Mouse (Mus musculus) gastrocnemius, postnatal 14 days (tissue): ENCODE results near the gene Ier5l. TPM values are rescaled to one million over a fixed set of nuclear protein-coding genes. Genes with fewer than 3 reads are reported as not detected.

Experiments
- DNase-seq: peaks from one replicate; pipeline ENCODE4 v3.0.0; 2021; ENCODE audit warnings: mixed read lengths
- intact Hi-C: fragments of 180-260 bp; cut with DNase I; formaldehyde crosslinking; loops from one replicate; pipeline ENCODE4 v1.15.1; 2025; ENCODE audit warnings: low total_unique reads
- long read RNA-seq, 2 experiments: library from polyadenylated mRNA; stranded (forward); transcript quantifications; one replicate each; pipeline ENCODE4 v2.0.0; 2021
- total RNA-seq, 2 experiments: library from RNA; stranded (reverse); gene quantifications; 2 replicates each; pipeline ENCODE4 v1.2.3; 2021

Ier5l gene
- total RNA-seq: 1 to 10 TPM; 3.5 to 4.2 TPM
- long read RNA-seq, experiment 1, partial matches to known transcripts: 0 of 2 reads
- long read RNA-seq, experiment 1, other reads (novel, unspliced or antisense): 0 of 2 reads
- long read RNA-seq, experiment 2, partial matches to known transcripts: 0 of 4 reads
- long read RNA-seq, experiment 2, other reads (novel, unspliced or antisense): 0 of 4 reads

DNA sequence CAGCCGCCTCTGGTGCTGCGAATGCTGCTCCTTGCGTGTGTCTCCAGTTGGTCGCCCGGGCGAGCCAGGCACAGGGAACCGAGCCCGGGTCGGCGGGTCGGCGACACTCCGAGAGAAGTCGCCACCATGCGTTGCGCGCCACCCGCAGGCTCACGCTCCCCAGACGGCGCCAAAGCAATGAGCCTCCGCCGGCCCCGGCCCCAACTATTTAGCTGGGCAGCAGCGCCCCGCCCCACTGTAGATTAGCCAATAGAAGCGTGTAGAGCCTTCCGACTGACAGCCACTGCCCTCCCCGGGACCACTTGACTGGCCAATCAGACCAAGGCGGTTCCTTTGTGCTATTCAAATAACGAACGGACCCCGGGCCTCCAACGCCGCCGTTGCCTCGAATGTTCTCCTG lies at the start of gene Ier5l:
Gene Ier5l (minus strand): TSS at position 181 of the 400 bp plus-strand sequence.
- peak; percentile 95 for DNase-seq
- intact Hi-C loops: loop anchor here (10.0 kb wide), 1 partner anchor 121 kb away; the partner anchor contains the start of gene Cstad

DNA sequence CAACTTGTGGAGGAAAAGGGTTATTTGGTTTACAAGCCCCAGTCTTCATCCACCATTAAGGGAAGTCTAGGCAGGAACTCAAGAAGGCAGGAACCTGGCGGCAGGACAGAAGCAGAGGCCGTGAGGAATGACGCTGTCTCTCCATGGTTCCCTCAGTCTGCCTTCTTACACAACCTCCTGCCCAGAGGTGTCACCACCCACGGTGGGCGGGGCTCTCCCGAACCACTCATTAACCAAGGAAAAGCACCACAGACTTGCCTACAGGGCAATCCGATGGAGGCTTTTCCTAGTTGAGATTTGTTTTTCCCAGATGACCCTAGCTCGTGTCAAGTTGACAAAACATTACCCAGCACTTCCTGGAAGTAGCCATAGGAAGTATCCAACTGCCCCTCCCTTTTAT lies 49.7 kb upstream of the Ier5l start:
- no peak for DNase-seq
- intact Hi-C loops: no loop called here

DNA sequence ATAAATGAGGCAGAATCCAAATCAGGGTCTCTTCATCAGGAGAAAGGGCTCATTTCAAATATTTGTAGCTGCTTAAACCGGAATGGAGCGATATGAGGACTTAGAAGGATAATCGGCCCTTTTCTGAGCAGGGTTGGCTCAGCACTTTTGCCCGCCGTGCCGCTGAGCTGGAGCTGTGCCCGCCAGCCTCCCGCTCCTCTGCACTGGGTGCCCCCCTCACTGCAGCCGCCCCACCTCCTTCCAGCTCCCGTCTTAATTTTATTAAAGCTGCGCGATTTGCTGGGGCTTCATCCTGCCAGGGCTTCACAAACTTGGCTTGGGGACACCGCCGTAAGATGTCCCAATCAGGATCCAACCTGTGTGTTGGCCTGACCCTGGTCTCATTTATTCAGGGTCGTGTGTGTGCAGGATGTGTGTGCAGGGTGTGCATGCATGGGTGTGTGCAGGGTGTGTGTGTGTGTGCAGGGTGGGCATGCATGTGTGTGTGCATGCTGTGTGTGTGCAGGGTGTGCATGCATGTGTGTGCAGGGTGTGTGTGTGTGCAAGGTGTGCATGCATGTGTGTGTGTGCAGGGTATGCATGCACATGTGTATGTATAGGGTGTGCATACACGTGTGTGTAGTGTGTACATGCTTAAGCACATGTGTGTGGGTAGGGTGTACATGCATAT lies 36.8 kb upstream of the Ier5l start:
- DNase-seq: no peak
- intact Hi-C loops: no loop called here

- no peak for DNase-seq
- intact Hi-C loops: no loop called here
Observed at GRCm38 (mm10) chr2:30507138-30507727, 33.2 kb upstream of the Ier5l start.

DNA sequence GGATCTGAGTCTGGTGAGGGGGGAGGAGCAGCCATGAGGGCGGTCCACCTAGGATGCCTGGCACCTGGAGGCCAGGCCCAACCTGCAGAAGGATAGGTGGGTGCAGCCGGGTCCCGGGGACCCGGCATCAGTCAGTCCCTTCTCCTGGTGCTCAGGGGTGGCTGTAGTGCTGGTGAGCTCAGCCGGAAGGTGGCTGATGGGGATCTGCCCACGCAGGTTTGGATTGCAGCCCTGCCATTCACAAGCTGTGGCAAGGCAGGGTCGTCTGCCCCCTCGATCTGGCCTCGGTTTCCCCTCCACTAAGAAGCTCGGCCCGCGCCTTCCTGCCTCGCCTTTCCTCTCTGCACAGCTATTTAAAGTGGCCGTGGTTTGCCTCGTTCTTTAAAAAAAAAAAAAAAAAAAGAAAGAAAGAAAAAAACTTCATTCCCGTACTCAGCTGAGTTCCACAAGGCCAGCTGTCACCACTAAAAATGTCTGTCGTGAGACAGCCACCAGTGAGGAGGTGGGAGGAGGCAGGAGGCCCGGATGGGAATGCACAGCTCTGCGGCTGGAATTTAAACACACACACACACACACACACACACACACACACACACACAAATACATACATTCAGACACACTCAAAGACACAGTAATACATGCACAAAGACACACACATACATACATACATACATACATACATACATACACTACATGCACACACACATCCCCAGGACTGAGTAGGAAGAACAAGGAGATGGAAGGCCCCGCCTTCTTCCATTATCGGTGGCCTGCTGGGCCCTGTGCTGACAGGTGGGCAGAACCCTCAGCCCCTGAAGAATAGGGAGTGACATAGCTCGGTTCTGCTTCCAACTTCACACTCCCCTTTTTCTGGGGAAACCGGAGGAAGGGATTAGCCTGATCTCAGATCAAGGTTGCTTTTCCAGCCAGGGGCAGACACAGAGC lies 29.9 kb upstream of the Ier5l start:
- DNase-seq: no peak
- intact Hi-C loops: no loop called here

DNA sequence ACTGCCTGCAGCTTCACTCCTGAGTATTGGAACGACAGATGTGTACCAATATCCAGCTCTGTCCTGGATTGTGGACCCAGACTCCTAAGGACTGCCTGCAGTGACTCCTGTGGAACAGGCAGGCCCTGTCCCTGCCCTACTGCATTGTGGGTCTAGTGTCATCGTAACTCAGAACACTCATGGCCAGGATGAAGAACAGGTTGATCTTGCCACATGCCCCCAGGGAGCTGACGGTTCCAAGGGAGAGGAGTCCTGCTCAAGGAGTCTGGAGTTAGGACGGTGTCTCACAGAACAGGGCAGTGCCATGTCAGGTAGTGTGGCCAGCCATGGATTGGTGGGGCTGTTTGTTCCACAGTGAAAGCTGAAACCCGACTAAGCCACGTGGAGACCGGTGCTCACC lies 27.7 kb upstream of the Ier5l start:
- intact Hi-C loops: no loop called here
- no peak for DNase-seq

- peak; percentile 73 for DNase-seq
- intact Hi-C loops: loop anchor here (5.0 kb wide), 1 partner anchor 46 kb away; no protein-coding TSS in a partner anchor
Observed at GRCm38 (mm10) chr2:30495909-30496861, 22.2 kb upstream of the Ier5l start.

- intact Hi-C loops: loop anchor here (5.0 kb wide), 1 partner anchor 47 kb away; no protein-coding TSS in a partner anchor
- DNase-seq: no peak
Observed at GRCm38 (mm10) chr2:30495000-30495908, 21.2 kb upstream of the Ier5l start.

- no peak for DNase-seq
- intact Hi-C loops: no loop called here
Observed at GRCm38 (mm10) chr2:30490384-30490783, 16.4 kb upstream of the Ier5l start.

GRCm38 (mm10) chr2:30487597-30487996 lies 13.6 kb upstream of the Ier5l start:
- peak; percentile 69 for DNase-seq
- intact Hi-C loops: no loop called here

GRCm38 (mm10) chr2:30478526-30478925 lies 4.5 kb upstream of the Ier5l start:
- no peak for DNase-seq
- intact Hi-C loops: loop anchor here (10.0 kb wide), 1 partner anchor 116 kb away; the partner anchor contains the start of gene Cstad

DNA sequence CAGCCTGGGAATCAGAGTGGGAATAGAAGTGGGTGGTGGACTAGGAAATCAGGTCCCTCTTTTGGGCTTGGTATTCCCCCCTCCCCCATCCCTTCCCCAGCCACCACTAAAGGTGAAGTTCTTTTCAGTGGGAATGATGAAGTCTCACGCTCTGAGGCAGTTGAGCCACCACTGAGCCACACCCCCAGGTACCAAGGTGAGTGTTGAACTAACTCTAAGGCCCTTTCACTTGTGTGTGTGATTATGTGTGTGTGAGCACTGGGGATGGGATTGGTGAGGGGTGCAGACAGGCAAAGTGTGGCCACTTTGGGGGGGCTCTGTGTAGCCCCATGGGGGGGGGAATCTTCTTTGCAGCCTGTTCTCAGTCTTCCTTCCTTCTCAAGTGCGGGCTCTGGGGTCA lies 2.2 kb upstream of the Ier5l start:
- no peak for DNase-seq
- intact Hi-C loops: loop anchor here (10.0 kb wide), 1 partner anchor 119 kb away; the partner anchor contains the start of gene Cstad

- no peak for DNase-seq
- intact Hi-C loops: loop anchor here (10.0 kb wide), 1 partner anchor 119 kb away; the partner anchor contains the start of gene Cstad
Observed at GRCm38 (mm10) chr2:30475457-30475856, 1.4 kb upstream of the Ier5l start.

- DNase-seq: no peak
- intact Hi-C loops: loop anchor here (10.0 kb wide), 1 partner anchor 120 kb away; the partner anchor contains the start of gene Cstad
Observed at GRCm38 (mm10) chr2:30474776-30475175, 757 bp upstream of the Ier5l start.

DNA sequence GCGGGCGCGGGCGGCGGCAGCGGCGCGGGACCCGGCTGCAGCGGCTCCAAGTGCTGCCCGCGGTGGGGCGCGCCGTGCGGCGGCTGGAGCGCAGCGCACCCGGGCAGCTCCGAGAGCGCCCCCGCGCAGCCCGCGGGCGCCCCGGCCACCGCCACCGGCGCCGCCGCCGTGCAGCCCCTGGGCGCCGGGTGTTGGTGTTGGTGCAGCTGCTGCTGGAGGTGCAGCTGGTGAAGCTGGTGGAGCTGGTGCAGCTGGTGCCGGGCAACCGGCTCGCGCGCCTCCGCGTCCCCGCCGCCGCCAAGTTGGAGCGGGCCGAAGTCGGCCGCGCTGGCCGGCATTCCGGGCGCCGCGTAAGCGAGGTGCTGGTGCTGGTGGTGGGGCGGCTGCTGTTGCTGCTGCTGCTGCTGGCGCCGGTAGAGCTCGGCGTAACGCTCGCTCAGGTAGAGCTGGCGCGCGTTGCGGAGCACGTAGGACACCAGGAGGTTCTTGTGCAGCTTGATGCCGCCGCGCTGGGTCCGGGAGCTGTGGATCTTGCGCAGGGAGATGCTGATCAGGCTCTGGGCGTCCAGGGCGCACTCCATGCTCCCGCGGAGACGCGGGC lies 488 bp downstream of the Ier5l start:
- intact Hi-C loops: loop anchor here (10.0 kb wide), 1 partner anchor 121 kb away; the partner anchor contains the start of gene Cstad
- DNase-seq: peak; percentile 65

GRCm38 (mm10) chr2:30472731-30473351 lies 1.2 kb downstream of the Ier5l start:
- peak; percentile 63 for DNase-seq
- intact Hi-C loops: loop anchor here (10.0 kb wide), 1 partner anchor 122 kb away; the partner anchor contains the start of gene Cstad
